ENCODE assay signal across 11 mouse cellular contexts in the genomic region with DNA sequence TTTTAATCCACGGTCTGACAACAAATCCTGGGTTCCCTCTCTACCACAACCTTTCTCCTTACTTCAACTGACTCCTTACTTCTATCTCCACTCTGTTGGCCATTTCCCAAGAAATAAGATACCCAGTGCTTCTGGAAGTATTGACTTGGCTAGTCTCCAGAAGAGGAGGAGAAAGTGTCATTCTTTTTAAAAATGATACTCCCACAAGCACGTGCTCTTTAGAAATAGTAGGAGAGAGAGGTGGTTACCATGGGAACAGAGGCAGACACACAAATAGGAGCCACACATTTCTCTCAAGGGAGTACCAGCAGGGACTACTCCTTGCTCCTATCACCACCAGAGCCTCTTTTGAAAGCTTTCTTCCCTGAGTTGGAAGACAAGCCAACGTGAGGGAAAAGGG.
DNase-seq lines count a peak whose midpoint lies in the region; ATAC-seq and TF ChIP-seq lines count a peak whose summit lies in the region.
"Had no signal": no experiment of that assay in that cellular context is flagged by ENCODE, and none has a peak within 500 bp of the region (broad histone marks: within the 10 kb centered on the region; RNA-seq: fewer than 3 reads in every experiment).

No protein-coding gene starts in this region.

- TF ChIP-seq POLR2A in heart, adult 2 months (IDR thresholded peaks at IDR 0.05; ENCODE audit: insufficient read depth, low read depth, low read length), result no peak

- peak; percentile 65 for ATAC-seq in heart, embryonic 16.5 days (replicated peaks; ENCODE audit: extremely low read depth, insufficient read depth, low FRiP score)
- ATAC-seq in hindbrain, embryonic 12.5 days (ENCODE audit: low FRiP score), result peak; percentile 67; the same call in 1 of the 2 replicates
- ATAC-seq in stomach, embryonic 15.5 days (ENCODE audit: insufficient read depth, low FRiP score, low read depth), result 0 out of 2 replicates have a peak, but pooled peaks have one; percentile 37
- ATAC-seq in CD4-positive, CD25-positive, alpha-beta regulatory T cell, adult 4 months, result no peak

- no peaks in the 10 kb centered on the region for H3K79me2 ChIP-seq in heart, adult 2 months (replicated peaks; ENCODE audit: control insufficient read depth, insufficient read depth, low read length)

- no peak overlapping the region for H3K27ac ChIP-seq in heart, embryonic 16.5 days (ENCODE audit: low read length)
- H3K27ac ChIP-seq in heart, adult 2 months, result no peak overlapping the region
- H3K27ac ChIP-seq in hindbrain, embryonic 12.5 days, result 0 out of 2 replicates have a peak overlapping the region, but pooled peaks have one; percentile 24
- no peak overlapping the region for H3K27ac ChIP-seq in stomach, embryonic 15.5 days
- H3K27ac ChIP-seq: liver, embryonic 13.5 days had no signal

- no peak overlapping the region for H3K4me2 ChIP-seq in heart, embryonic 16.5 days (ENCODE audit: low read depth, low read length)
- H3K4me2 ChIP-seq in hindbrain, embryonic 12.5 days (replicated peaks), result no peak overlapping the region
- no peak overlapping the region for H3K4me2 ChIP-seq in stomach, embryonic 15.5 days
- H3K4me2 ChIP-seq: liver, embryonic 13.5 days had no signal

- 23% methylated on average over 3 of the region's 3 CpGs for WGBS in heart, embryonic 16.5 days
- 18% methylated on average over 3 of the region's 3 CpGs for WGBS in heart, adult 2 months
- 20% methylated on average over 3 of the region's 3 CpGs for WGBS in hindbrain, embryonic 12.5 days
- 24% methylated on average over 3 of the region's 3 CpGs for WGBS in stomach, embryonic 15.5 days

- no peak overlapping the region for H3K9ac ChIP-seq in heart, embryonic 16.5 days (ENCODE audit: low read length)
- no peak overlapping the region for H3K9ac ChIP-seq in heart, adult 2 months (ENCODE audit: low read depth, low read length)
- no peak overlapping the region for H3K9ac ChIP-seq in hindbrain, embryonic 12.5 days
- no peak overlapping the region for H3K9ac ChIP-seq in stomach, embryonic 15.5 days
- H3K9ac ChIP-seq: liver, embryonic 13.5 days had no signal

- H3K4me1 ChIP-seq in heart, embryonic 16.5 days (ENCODE audit: control insufficient read depth, insufficient read depth, low read length), result peaks cover 19% of the 10 kb centered on the region
- H3K4me1 ChIP-seq in heart, adult 2 months (ENCODE audit: control insufficient read depth, insufficient read depth, low read length), result no peaks in the 10 kb centered on the region
- peaks cover 24% of the 10 kb centered on the region for H3K4me1 ChIP-seq in hindbrain, embryonic 12.5 days
- H3K4me1 ChIP-seq in stomach, embryonic 15.5 days, result 0 out of 2 replicates have a peak, but pooled peaks cover 4% of the 10 kb centered on the region
- H3K4me1 ChIP-seq: liver, embryonic 13.5 days had no signal

- intact Hi-C loops in heart, adult 2 months (cut with DNase I), result no loop called here

- H3K9me3 ChIP-seq in heart, embryonic 16.5 days (replicated peaks; ENCODE audit: control insufficient read depth, low read length), result no peaks in the 10 kb centered on the region
- no peaks in the 10 kb centered on the region for H3K9me3 ChIP-seq in hindbrain, embryonic 12.5 days (replicated peaks)
- H3K9me3 ChIP-seq in stomach, embryonic 15.5 days, result no peaks in the 10 kb centered on the region
- H3K9me3 ChIP-seq: liver, embryonic 13.5 days had no signal

- no peak for DNase-seq in heart, adult 2 months
- DNase-seq in right cerebral cortex, adult 18-20 months, result peak; percentile 48
- DNase-seq in right cerebral cortex, postnatal 36 days (ENCODE audit: low spot score in 2 of 2), result no peak
- no peak for DNase-seq in T-cell, adult 2 months (ENCODE audit: low spot score)
- DNase-seq: cerebellum, adult 18-20 months; liver, embryonic 13.5 days had no signal

- TF ChIP-seq EP300 in heart, adult 2 months (IDR thresholded peaks at IDR 0.05; ENCODE audit: insufficient read depth, low read depth, low read length), result no peak

- no peaks in the 10 kb centered on the region for H3K27me3 ChIP-seq in heart, embryonic 16.5 days (ENCODE audit: control insufficient read depth, insufficient read depth, low read length)
- no peaks in the 10 kb centered on the region for H3K27me3 ChIP-seq in heart, adult 2 months (ENCODE audit: control insufficient read depth, insufficient read depth, low read length)
- H3K27me3 ChIP-seq in hindbrain, embryonic 12.5 days, result 0 out of 2 replicates have a peak, but pooled peaks cover 5% of the 10 kb centered on the region
- no peaks in the 10 kb centered on the region for H3K27me3 ChIP-seq in stomach, embryonic 15.5 days (replicated peaks)
- H3K27me3 ChIP-seq: liver, embryonic 13.5 days had no signal

- no peaks in the 10 kb centered on the region for H3K36me3 ChIP-seq in heart, embryonic 16.5 days (ENCODE audit: control insufficient read depth, insufficient read depth)
- H3K36me3 ChIP-seq in heart, adult 2 months (ENCODE audit: control insufficient read depth, insufficient read depth, low read length), result no peaks in the 10 kb centered on the region
- H3K36me3 ChIP-seq in hindbrain, embryonic 12.5 days, result no peaks in the 10 kb centered on the region
- no peaks in the 10 kb centered on the region for H3K36me3 ChIP-seq in stomach, embryonic 15.5 days
- H3K36me3 ChIP-seq: G1E; liver, embryonic 13.5 days had no signal

- TF ChIP-seq CTCF in heart, adult 2 months (IDR thresholded peaks at IDR 0.05), result no peak

- no peak overlapping the region for H3K4me3 ChIP-seq in heart, embryonic 16.5 days (ENCODE audit: low read length)
- no peak overlapping the region for H3K4me3 ChIP-seq in heart, adult 2 months
- no peak overlapping the region for H3K4me3 ChIP-seq in hindbrain, embryonic 12.5 days
- H3K4me3 ChIP-seq in stomach, embryonic 15.5 days (replicated peaks), result no peak overlapping the region
- H3K4me3 ChIP-seq: liver, embryonic 13.5 days had no signal
